Mouse (Mus musculus): ENCODE measurements around the gene Arhgdib. TPM values are rescaled to one million over a fixed set of nuclear protein-coding genes. Genes with fewer than 3 reads are reported as not detected.

Arhgdib gene
- polyA plus RNA-seq, 1 experiment: 5.8 TPM

DNA sequence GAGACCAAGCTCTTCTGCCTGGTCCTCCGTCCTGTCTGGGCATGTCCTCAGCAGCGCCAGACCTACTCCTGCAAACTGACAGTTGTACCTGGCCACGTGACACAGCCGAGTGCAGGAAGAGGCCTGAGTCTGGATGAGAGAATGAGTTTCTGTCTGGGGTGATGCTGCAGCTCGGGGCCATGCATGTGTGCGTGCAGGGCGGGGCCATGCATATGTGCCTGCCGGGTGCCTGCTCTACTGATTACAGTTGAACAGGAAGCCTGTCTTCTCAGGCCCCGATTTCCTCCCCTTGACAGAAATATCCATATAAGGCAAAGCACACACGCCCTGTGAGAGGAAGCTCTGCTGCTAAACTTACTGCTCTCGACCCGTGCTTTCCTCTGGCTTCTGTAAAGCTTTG, 11.0 kb downstream of the Arhgdib start:
- no peaks in the 10 kb centered on the region for H3K27me3 ChIP-seq (ENCODE audit: control insufficient read depth, insufficient read depth, low read length)
- no peak overlapping the region for H3K27ac ChIP-seq (ENCODE audit: control insufficient read depth, insufficient read depth, low read depth, low read length)
- H3K36me3 ChIP-seq (ENCODE audit: control insufficient read depth, insufficient read depth, low read length): no peaks in the 10 kb centered on the region
- no peak overlapping the region for H3K4me3 ChIP-seq (ENCODE audit: control insufficient read depth, low read depth, low read length)
- TF ChIP-seq POLR2A (IDR thresholded peaks at IDR 0.05; ENCODE audit: control insufficient read depth, low read depth, low read length) (no peak), CTCF (IDR thresholded peaks at IDR 0.05; ENCODE audit: control insufficient read depth, insufficient read depth, insufficient replicate concordance, low read depth, low read length) (no peak)
- H3K4me1 ChIP-seq (ENCODE audit: control insufficient read depth, insufficient read depth, low read length): no peaks in the 10 kb centered on the region

DNA sequence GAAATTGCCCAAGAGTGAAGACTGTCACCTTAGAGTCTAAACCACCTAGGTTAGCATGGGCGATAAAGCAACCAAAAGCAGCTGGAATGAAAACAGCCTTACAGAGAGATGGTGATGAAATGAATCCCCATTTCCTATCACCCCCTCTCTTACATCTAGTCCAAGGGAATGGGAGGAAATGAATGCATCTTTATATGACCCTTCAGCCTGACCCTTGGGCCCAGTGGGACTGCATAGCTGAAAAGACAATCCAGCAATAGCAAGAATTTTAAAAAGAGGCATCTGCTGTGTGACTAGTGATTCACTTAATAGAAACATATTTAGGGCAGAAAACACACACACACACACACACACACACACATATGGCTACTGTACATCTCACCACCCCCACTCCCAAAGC, 14.1 kb downstream of the Arhgdib start:
- Histone ChIP-seq H3K27ac (ENCODE audit: control insufficient read depth, insufficient read depth, low read depth, low read length) (no peak overlapping the region), H3K36me3 (ENCODE audit: control insufficient read depth, insufficient read depth, low read length) (no peaks in the 10 kb centered on the region), H3K27me3 (ENCODE audit: control insufficient read depth, insufficient read depth, low read length) (no peaks in the 10 kb centered on the region), H3K4me3 (ENCODE audit: control insufficient read depth, low read depth, low read length) (no peak overlapping the region), H3K4me1 (ENCODE audit: control insufficient read depth, insufficient read depth, low read length) (no peaks in the 10 kb centered on the region)
- TF ChIP-seq POLR2A (IDR thresholded peaks at IDR 0.05; ENCODE audit: control insufficient read depth, low read depth, low read length) (no peak), CTCF (IDR thresholded peaks at IDR 0.05; ENCODE audit: control insufficient read depth, insufficient read depth, insufficient replicate concordance, low read depth, low read length) (no peak)

DNA sequence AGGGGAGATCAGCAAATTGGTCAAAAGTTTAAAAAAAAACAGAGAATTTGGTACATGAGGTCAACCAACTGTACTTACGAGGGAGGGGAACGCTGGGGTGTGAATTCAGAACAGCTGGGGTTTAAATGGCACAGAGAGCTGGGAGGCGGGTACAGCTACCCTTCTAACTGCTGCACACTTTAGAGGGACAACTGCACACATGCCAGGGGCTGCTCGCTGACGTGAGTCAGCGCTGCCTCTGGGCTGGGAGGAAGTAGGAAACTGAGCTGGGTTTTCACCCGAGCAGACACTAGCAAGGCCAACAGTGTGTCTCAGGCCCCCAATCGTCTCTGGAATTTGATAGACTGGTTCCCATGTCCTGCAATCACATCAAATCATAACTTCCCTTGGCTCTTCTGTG, 16.6 kb downstream of the Arhgdib start:
- Histone ChIP-seq H3K4me1 (ENCODE audit: control insufficient read depth, insufficient read depth, low read length) (no peaks in the 10 kb centered on the region), H3K36me3 (ENCODE audit: control insufficient read depth, insufficient read depth, low read length) (no peaks in the 10 kb centered on the region), H3K27me3 (ENCODE audit: control insufficient read depth, insufficient read depth, low read length) (no peaks in the 10 kb centered on the region), H3K27ac (ENCODE audit: control insufficient read depth, insufficient read depth, low read depth, low read length) (no peak overlapping the region), H3K4me3 (ENCODE audit: control insufficient read depth, low read depth, low read length) (no peak overlapping the region)
- no peak for TF ChIP-seq POLR2A (IDR thresholded peaks at IDR 0.05; ENCODE audit: control insufficient read depth, low read depth, low read length)

DNA sequence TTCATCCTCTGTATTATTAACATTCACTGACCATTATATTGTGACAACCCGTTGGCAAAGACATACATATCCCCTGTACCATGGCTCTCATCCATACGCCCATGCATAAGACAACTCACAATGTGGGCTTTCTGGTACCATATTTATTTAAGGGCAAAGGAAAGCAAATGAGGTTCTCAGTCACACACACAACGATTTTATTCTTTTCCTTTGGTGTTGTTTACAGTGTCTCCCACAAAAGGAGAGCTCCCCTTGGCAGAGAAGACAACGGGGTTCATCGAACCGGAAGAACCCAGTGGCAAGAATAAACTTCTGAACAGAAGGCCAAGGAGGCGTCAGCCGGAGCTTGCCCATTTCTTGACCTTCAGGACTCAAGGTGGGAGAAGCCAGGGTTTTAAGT, 18.2 kb downstream of the Arhgdib start, which contains the start of gene Pde6h:
Pde6h (plus strand) TSS at position 301 of the 400 bp plus-strand sequence.
- TF ChIP-seq CTCF (IDR thresholded peaks at IDR 0.05; ENCODE audit: control insufficient read depth, insufficient read depth, insufficient replicate concordance, low read depth, low read length): no peak
- no peak for TF ChIP-seq POLR2A (IDR thresholded peaks at IDR 0.05; ENCODE audit: control insufficient read depth, low read depth, low read length)
- H3K4me3 ChIP-seq (ENCODE audit: control insufficient read depth, low read depth, low read length): no peak within 1 kb of the TSS
- no peaks in the 10 kb centered on the region for H3K4me1 ChIP-seq (ENCODE audit: control insufficient read depth, insufficient read depth, low read length)
- no peak within 1 kb of the TSS for H3K27ac ChIP-seq (ENCODE audit: control insufficient read depth, insufficient read depth, low read depth, low read length)
- H3K36me3 ChIP-seq (ENCODE audit: control insufficient read depth, insufficient read depth, low read length): no peaks in the 10 kb centered on the region
- no peaks in the 10 kb centered on the region for H3K27me3 ChIP-seq (ENCODE audit: control insufficient read depth, insufficient read depth, low read length)

DNA sequence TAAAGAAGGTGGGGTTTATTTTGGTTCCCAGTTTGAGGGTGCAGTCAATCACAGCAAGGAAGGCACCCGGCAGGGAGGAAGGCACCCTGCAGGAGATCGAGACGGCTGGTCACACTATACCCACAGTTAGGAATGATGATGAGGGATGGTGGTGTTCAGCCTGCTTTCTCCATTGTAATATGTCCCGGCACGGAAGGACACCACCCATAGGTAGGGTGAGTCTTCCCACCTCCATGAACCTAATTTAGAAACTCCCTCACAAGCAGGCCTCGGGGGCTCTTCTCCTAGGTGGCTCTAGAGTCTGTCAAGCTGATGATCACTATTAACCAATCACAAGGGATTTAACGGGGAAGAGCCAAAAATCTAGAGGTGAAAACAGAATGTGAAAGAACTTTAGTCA, 18.8 kb downstream of the Arhgdib start:
- no peak for TF ChIP-seq POLR2A (IDR thresholded peaks at IDR 0.05; ENCODE audit: control insufficient read depth, low read depth, low read length)
- no peak for TF ChIP-seq CTCF (IDR thresholded peaks at IDR 0.05; ENCODE audit: control insufficient read depth, insufficient read depth, insufficient replicate concordance, low read depth, low read length)
- H3K27me3 ChIP-seq (ENCODE audit: control insufficient read depth, insufficient read depth, low read length): no peaks in the 10 kb centered on the region
- no peaks in the 10 kb centered on the region for H3K4me1 ChIP-seq (ENCODE audit: control insufficient read depth, insufficient read depth, low read length)
- H3K36me3 ChIP-seq (ENCODE audit: control insufficient read depth, insufficient read depth, low read length): no peaks in the 10 kb centered on the region
- H3K4me3 ChIP-seq (ENCODE audit: control insufficient read depth, low read depth, low read length): no peak overlapping the region
- H3K27ac ChIP-seq (ENCODE audit: control insufficient read depth, insufficient read depth, low read depth, low read length): no peak overlapping the region

DNA sequence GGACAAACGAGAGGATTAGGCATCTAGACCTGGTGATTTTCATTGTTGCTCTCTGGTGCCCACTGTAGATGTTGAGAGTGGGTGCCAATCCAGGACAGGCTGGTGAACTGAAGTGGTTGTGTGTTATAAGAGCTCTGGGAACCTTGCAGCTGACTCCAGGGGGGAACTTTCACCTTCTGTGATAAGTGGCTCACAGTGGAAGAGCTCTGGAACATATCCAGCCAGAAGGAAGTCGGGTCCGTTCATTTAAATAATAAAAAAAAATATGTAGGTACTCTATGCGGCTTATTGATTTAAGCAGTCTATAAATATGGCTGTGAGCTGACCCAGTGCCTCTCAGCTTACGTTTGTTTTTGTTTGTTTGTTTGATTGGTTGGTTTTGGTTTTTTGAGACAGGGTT, 19.6 kb downstream of the Arhgdib start, which contains the start of gene Erp27:
Erp27 (minus strand) TSS at position 101 of the 400 bp plus-strand sequence.
- Histone ChIP-seq H3K4me3 (ENCODE audit: control insufficient read depth, low read depth, low read length) (no peak within 1 kb of the TSS), H3K36me3 (ENCODE audit: control insufficient read depth, insufficient read depth, low read length) (no peaks in the 10 kb centered on the region), H3K27ac (ENCODE audit: control insufficient read depth, insufficient read depth, low read depth, low read length) (no peak within 1 kb of the TSS), H3K27me3 (ENCODE audit: control insufficient read depth, insufficient read depth, low read length) (no peaks in the 10 kb centered on the region), H3K4me1 (ENCODE audit: control insufficient read depth, insufficient read depth, low read length) (no peaks in the 10 kb centered on the region)
- TF ChIP-seq POLR2A (IDR thresholded peaks at IDR 0.05; ENCODE audit: control insufficient read depth, low read depth, low read length) (no peak), CTCF (IDR thresholded peaks at IDR 0.05; ENCODE audit: control insufficient read depth, insufficient read depth, insufficient replicate concordance, low read depth, low read length) (no peak)

DNA sequence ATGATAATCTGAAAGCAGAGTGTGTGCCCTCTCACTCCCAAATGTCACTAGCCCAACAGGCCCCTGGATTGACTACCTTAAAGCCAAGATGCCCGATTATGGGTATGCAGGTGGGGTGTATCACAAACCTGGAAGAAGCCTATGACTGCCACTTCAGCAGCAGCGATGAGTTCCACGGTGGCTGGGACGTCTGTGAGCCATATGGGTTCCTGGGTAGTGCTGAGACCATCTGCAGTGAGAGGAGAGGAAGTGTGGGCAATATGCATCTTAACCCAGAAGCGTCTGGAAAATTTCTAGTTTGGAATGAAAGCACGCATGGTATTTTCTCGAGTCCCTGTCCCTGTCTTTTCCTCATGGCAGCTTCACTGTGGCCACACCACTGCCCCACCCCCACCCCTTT, 20.1 kb downstream of the Arhgdib start:
- H3K36me3 ChIP-seq (ENCODE audit: control insufficient read depth, insufficient read depth, low read length): no peaks in the 10 kb centered on the region
- H3K4me1 ChIP-seq (ENCODE audit: control insufficient read depth, insufficient read depth, low read length): no peaks in the 10 kb centered on the region
- no peaks in the 10 kb centered on the region for H3K27me3 ChIP-seq (ENCODE audit: control insufficient read depth, insufficient read depth, low read length)
- no peak overlapping the region for H3K27ac ChIP-seq (ENCODE audit: control insufficient read depth, insufficient read depth, low read depth, low read length)
- H3K4me3 ChIP-seq (ENCODE audit: control insufficient read depth, low read depth, low read length): no peak overlapping the region
- no peak for TF ChIP-seq POLR2A (IDR thresholded peaks at IDR 0.05; ENCODE audit: control insufficient read depth, low read depth, low read length)
- TF ChIP-seq CTCF (IDR thresholded peaks at IDR 0.05; ENCODE audit: control insufficient read depth, insufficient read depth, insufficient replicate concordance, low read depth, low read length): no peak
